Mouse (Mus musculus): ENCODE results near the gene Dnajc12.

- TF ChIP-seq EP300 (IDR thresholded peaks at IDR 0.05; ENCODE audit: insufficient read depth, low read depth, low read length) (no peak), POLR2A (IDR thresholded peaks at IDR 0.05; ENCODE audit: insufficient read depth, low read depth, low read length) (no peak), CTCF (IDR thresholded peaks at IDR 0.05) (no peak)
Observed at GRCm38 (mm10) chr10:63428243-63429022, 46.2 kb downstream of the Dnajc12 start.
